Mouse (Mus musculus) heart, adult 2 months (tissue): ENCODE measurements at regions not wholly inside any gene's neighbourhood (a gene's known extent, or its start where the extent isn't known, plus 50 kb on each side); places are given as distances from the start of the nearest gene placed in this dataset.

Experiments
- CTCF ChIP-seq: fragments of 200-600 bp; IDR thresholded peaks from 2 replicates; pipeline ENCODE4 v1.8.1; 2022; ENCODE audit warnings: antibody characterized with exemption, mild to moderate bottlenecking, moderate library complexity
- EP300 ChIP-seq: fragments of 200-500 bp; IDR thresholded peaks from 2 replicates; pipeline ENCODE4 v1.6.1; 2011; ENCODE audit warnings: low read depth, low read length, control low read depth; ENCODE audit not compliant: insufficient read depth
- POLR2A ChIP-seq: fragments of 200-500 bp; IDR thresholded peaks from 2 replicates; pipeline ENCODE4 v1.6.1; 2011; ENCODE audit warnings: mild to moderate bottlenecking, low read depth, low read length, control low read depth; ENCODE audit not compliant: insufficient read depth

DNA sequence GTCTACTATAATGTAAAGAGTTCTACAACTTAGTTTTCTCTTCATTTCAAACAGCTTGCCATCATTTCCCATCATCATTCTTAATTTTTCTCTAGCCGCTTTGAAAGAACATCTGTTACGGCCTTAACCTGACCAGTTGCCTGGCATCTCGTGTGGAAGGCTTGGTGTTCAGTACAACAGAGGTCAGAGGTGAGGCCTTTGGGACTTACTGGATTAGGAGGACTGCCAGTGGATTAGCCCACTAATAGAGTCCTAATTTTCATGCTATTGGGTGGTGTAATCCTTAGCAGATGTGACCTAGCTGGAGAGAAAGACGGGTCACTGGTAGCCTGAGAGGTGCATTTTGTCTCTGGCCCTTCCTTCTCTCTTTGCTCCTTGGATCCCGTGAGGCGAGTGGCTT, 341.3 kb upstream of the Gm10131 start:
- TF ChIP-seq CTCF: no peak
- no peak for TF ChIP-seq POLR2A
- no peak for TF ChIP-seq EP300
